Mouse (Mus musculus) MEL (cell line): ENCODE measurements around the gene Gramd4. TPM values are rescaled to one million over a fixed set of nuclear protein-coding genes. Genes with fewer than 3 reads are reported as not detected.

ENCODE experiments used
- DNase-seq: peaks from one replicate; pipeline ENCODE4 v3.0.0; 2011; ENCODE audit warnings: low read depth, low spot score
- H3K27ac ChIP-seq: 2 replicates; pipeline ENCODE4 v1.5.1; 2012; ENCODE audit warnings: low read depth, mild to moderate bottlenecking, control low read depth, low read length, moderate library complexity; ENCODE audit not compliant: control insufficient read depth
- H3K27me3 ChIP-seq, 2 experiments: fragments of 150-350 bp in 1 of 2; sonication (generic) in 1 of 2; 2 replicates each; pipeline ENCODE4 v1.6.1; 2012; ENCODE audit warnings: low read length in 2 of 2, mild to moderate bottlenecking in 2 of 2, improper control_type of control experiment in 1 of 2, moderate library complexity in 1 of 2; ENCODE audit not compliant: insufficient read depth in 2 of 2, control insufficient read depth in 1 of 2
- H3K36me3 ChIP-seq, 2 experiments: 2 replicates each; pipeline ENCODE4 v1.6.1; 2012 to 2014; ENCODE audit warnings: low read length in 2 of 2, improper control_type of control experiment in 1 of 2, inconsistent platforms in 1 of 2, mild to moderate bottlenecking in 1 of 2; ENCODE audit not compliant: insufficient read depth in 2 of 2, control insufficient read depth in 1 of 2
- H3K4me1 ChIP-seq, 2 experiments: fragments of 150-350 bp in 1 of 2; sonication (generic) in 1 of 2; 2 replicates each; pipeline ENCODE4 v1.6.1; 2012; ENCODE audit warnings: low read length in 2 of 2, improper control_type of control experiment in 1 of 2, mild to moderate bottlenecking in 1 of 2; ENCODE audit not compliant: insufficient read depth in 2 of 2, control insufficient read depth in 1 of 2
- H3K4me3 ChIP-seq, 2 experiments: fragments of 150-350 bp in 1 of 2; sonication (generic) in 1 of 2; 2 replicates each; pipeline ENCODE4 v1.5.1; 2012; ENCODE audit warnings: low read depth in 2 of 2, low read length in 2 of 2, mild to moderate bottlenecking in 2 of 2, moderate library complexity in 2 of 2, control low read depth in 1 of 2, improper control_type of control experiment in 1 of 2; ENCODE audit not compliant: control insufficient read depth in 1 of 2, insufficient read depth in 1 of 2
- H3K79me2 ChIP-seq: 2 replicates; pipeline ENCODE4 v1.6.1; 2012; ENCODE audit warnings: mild to moderate bottlenecking, low read length, moderate library complexity; ENCODE audit not compliant: control insufficient read depth, poor library complexity, insufficient read depth
- H3K9ac ChIP-seq: 2 replicates; pipeline ENCODE4 v1.6.1; 2012; ENCODE audit warnings: low read depth, mild to moderate bottlenecking, control low read depth, low read length, moderate library complexity; ENCODE audit not compliant: control insufficient read depth, poor library complexity, severe bottlenecking
- H3K9me3 ChIP-seq: fragments of 150-350 bp; sonication (generic); replicated peaks from 2 replicates; pipeline ENCODE4 v1.6.1; 2012; ENCODE audit warnings: mild to moderate bottlenecking, low read length, improper control_type of control experiment, moderate library complexity; ENCODE audit not compliant: insufficient read depth
- ELF1 ChIP-seq: IDR thresholded peaks from 2 replicates; pipeline ENCODE4 v1.6.1; 2014; ENCODE audit warnings: low read depth, mild to moderate bottlenecking, inconsistent platforms, low read length, improper control_type of control experiment, moderate library complexity
- ETS1 ChIP-seq: IDR thresholded peaks from 2 replicates; pipeline ENCODE4 v1.6.1; 2012; ENCODE audit warnings: low read depth, mild to moderate bottlenecking, inconsistent platforms, low read length, improper control_type of control experiment, moderate library complexity
- GABPA ChIP-seq: IDR thresholded peaks from 2 replicates; pipeline ENCODE4 v1.6.1; 2012; ENCODE audit warnings: low read depth, mild to moderate bottlenecking, inconsistent platforms, low read length, improper control_type of control experiment, moderate library complexity
- MAFK ChIP-seq: IDR thresholded peaks from 2 replicates; pipeline ENCODE4 v1.6.1; 2011; ENCODE audit warnings: low read depth, mild to moderate bottlenecking, low read length, improper control_type of control experiment, borderline replicate concordance
- MEF2A ChIP-seq: IDR thresholded peaks from 2 replicates; pipeline ENCODE4 v1.6.1; 2014; ENCODE audit warnings: low read depth, mild to moderate bottlenecking, inconsistent platforms, low read length, improper control_type of control experiment; ENCODE audit not compliant: poor library complexity, insufficient replicate concordance, severe bottlenecking; ENCODE audit errors: extremely low read depth
- MYB ChIP-seq: IDR thresholded peaks from 2 replicates; pipeline ENCODE4 v1.6.1; 2011; ENCODE audit warnings: mild to moderate bottlenecking, low read depth, low read length, improper control_type of control experiment
- NRF1 ChIP-seq: IDR thresholded peaks from 2 replicates; pipeline ENCODE4 v1.6.1; 2014; ENCODE audit warnings: low read depth, mild to moderate bottlenecking, inconsistent platforms, low read length, improper control_type of control experiment, moderate library complexity; ENCODE audit not compliant: poor library complexity, insufficient read depth, severe bottlenecking
- POLR2A ChIP-seq, 2 experiments: IDR thresholded peaks; 2 replicates each; pipeline ENCODE4 v1.6.1; 2011 to 2012; ENCODE audit warnings: low read length in 2 of 2, mild to moderate bottlenecking in 2 of 2, control low read depth in 1 of 2, improper control_type of control experiment in 1 of 2, low read depth in 1 of 2, moderate library complexity in 1 of 2; ENCODE audit not compliant: control insufficient read depth in 1 of 2, insufficient read depth in 1 of 2, poor library complexity in 1 of 2
- POLR2AphosphoS2 ChIP-seq: IDR thresholded peaks from 2 replicates; pipeline ENCODE4 v1.6.1; 2011; ENCODE audit warnings: low read length, improper control_type of control experiment
- RCOR1 ChIP-seq: IDR thresholded peaks from 2 replicates; pipeline ENCODE4 v1.6.1; 2012; ENCODE audit warnings: low read depth, mild to moderate bottlenecking, inconsistent platforms, low read length, improper control_type of control experiment
- SIN3A ChIP-seq: IDR thresholded peaks from 2 replicates; pipeline ENCODE4 v1.6.1; 2012; ENCODE audit warnings: low read length, improper control_type of control experiment, inconsistent platforms
- SMC3 ChIP-seq: IDR thresholded peaks from 2 replicates; pipeline ENCODE4 v1.6.1; 2011; ENCODE audit warnings: low read depth, low read length, improper control_type of control experiment
- TAL1 ChIP-seq: IDR thresholded peaks from 2 replicates; pipeline ENCODE4 v1.6.1; 2012; ENCODE audit warnings: mild to moderate bottlenecking, inconsistent platforms, low read length, moderate library complexity, mixed read lengths
- TBP ChIP-seq: IDR thresholded peaks from 2 replicates; pipeline ENCODE4 v1.8.0; 2011; ENCODE audit warnings: low read depth, low read length, improper control_type of control experiment
- UBTF ChIP-seq: IDR thresholded peaks from 2 replicates; pipeline ENCODE4 v1.6.1; 2012; ENCODE audit warnings: low read depth, mild to moderate bottlenecking, inconsistent platforms, low read length, improper control_type of control experiment, moderate library complexity, borderline replicate concordance; ENCODE audit not compliant: insufficient read depth
- USF1 ChIP-seq: IDR thresholded peaks from 2 replicates; pipeline ENCODE4 v1.6.1; 2014; ENCODE audit warnings: low read depth, mild to moderate bottlenecking, inconsistent platforms, low read length, improper control_type of control experiment, moderate library complexity
- USF2 ChIP-seq, 2 experiments: IDR thresholded peaks; 2 replicates each; pipeline ENCODE4 v1.6.1; 2011 to 2012; ENCODE audit warnings: improper control_type of control experiment in 2 of 2, low read length in 2 of 2, borderline replicate concordance in 1 of 2, inconsistent platforms in 1 of 2, low read depth in 1 of 2, mild to moderate bottlenecking in 1 of 2; ENCODE audit not compliant: insufficient read depth in 1 of 2
- ZC3H11A ChIP-seq: IDR thresholded peaks from 2 replicates; pipeline ENCODE4 v1.6.1; 2012; ENCODE audit warnings: low read depth, mild to moderate bottlenecking, inconsistent platforms, low read length, improper control_type of control experiment
- ZNF384 ChIP-seq: IDR thresholded peaks from 2 replicates; pipeline ENCODE4 v1.6.1; 2012; ENCODE audit warnings: low read depth, mild to moderate bottlenecking, inconsistent platforms, low read length, improper control_type of control experiment
- polyA plus RNA-seq, 2 experiments: library from polyadenylated mRNA; stranded (reverse) in 1 of 2; unstranded in 1 of 2; fragments of >175 nt in 1 of 2; fragments of >200 nt in 1 of 2; gene quantifications; 2 replicates each; pipeline versions ENCODE4 v1.2.1 to v1.2.4; 2012; ENCODE audit warnings: low replicate concordance in 2 of 2, low read depth in 1 of 2; ENCODE audit not compliant: insufficient read length in 2 of 2, insufficient read depth in 1 of 2, missing spikeins in 1 of 2
- total RNA-seq: library from RNA; depleted of rRNA; stranded (reverse); fragments of 300-350 nt; gene quantifications from 2 replicates; pipeline ENCODE4 v1.2.3, GENCODE M21; 2012

Gramd4 gene
- total and polyA plus RNA-seq, 3 experiments: 35.2 to 43.1 (median 38.0) TPM

DNA sequence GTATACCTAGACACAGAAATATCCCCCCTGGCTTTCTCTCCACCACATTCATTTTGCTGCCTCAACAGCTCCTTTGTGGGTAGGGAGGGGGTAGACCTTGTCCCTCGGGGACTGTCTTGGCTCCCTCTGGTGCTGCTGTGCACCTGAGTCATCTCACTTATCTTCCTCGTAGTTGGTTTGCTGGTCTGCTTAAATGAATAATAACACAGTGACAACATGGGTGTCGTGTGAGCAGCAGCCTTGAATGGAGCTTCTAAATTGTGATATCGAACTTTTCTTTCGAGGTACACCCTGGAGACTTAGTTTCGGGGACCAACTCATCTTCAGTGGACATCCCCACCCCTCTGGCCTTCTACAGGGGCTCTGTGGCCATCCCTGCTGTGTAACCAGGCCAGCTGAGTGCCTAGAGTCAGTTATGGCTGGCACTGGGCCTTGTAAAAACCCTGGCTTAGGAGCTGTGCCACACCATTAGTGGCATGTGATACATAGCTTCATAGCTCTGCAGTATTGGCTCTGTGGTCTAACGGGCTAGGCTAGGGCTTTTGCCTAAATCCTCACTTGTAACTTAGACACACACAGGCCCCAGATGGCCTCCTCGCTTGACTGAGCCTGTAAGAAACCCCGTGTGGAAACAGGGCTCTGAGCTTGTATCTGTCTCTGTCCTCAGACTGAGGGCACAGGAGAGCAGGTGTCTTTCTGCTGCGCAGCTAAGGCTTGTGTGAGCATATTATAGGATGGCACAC, 53.0 kb downstream of the Gramd4 start:
- no peak overlapping the region for H3K4me3 ChIP-seq
- TF ChIP-seq GABPA (no peak), MAFK (no peak), MYB (no peak), ELF1 (no peak), ETS1 (no peak), POLR2A (IDR thresholded peaks at IDR 0.05; ENCODE audit: control insufficient read depth in 1 of 2, insufficient read depth in 1 of 2, low read depth in 1 of 2, low read length in 2 of 2, poor library complexity in 1 of 2) (no peak), USF1 (no peak)
- peaks cover 6 to 15% of the 10 kb centered on the region in 2 experiments for H3K4me1 ChIP-seq
- no peak overlapping the region for H3K9ac ChIP-seq
- H3K27ac ChIP-seq: no peak overlapping the region
- H3K36me3 ChIP-seq: peaks cover 3 to 12% of the 10 kb centered on the region in 2 experiments
- H3K9me3 ChIP-seq: no peaks in the 10 kb centered on the region
- H3K27me3 ChIP-seq: no peaks in the 10 kb centered on the region
- H3K79me2 ChIP-seq: no peaks in the 10 kb centered on the region; the same call in 1 of the 2 replicates
- no peak for DNase-seq

DNA sequence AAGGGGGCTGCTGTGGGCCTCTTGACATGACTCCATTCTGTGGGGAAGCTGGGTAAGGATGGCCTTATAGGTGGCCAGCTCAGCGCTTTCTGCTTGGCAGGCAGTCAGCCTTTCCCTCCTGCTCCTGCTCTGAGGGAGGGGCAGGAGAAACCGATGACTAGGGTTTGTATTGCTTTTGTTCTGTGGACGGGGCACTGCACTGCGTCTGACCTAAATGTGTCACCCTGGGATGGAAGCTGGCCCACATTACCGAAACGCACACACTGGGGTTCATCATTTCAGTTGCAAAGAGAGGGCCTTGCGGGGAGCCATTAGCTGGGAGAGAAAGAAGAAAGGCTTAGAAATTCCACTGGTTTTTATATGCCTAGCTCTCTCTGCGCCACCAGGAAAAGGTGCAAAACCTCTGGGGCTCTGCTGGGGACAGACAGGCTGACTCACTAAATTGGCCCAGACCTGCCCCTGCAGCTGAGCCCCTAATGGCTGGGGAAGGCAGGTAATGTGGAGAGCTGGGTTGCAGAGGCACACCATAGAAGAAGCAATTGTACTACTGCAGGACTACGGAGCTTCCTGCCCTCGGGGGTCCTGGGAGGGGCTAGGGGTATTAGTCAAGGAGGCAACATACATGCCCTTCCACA, 55.3 kb downstream of the Gramd4 start:
- H3K4me1 ChIP-seq: peaks cover 0 to 2% of the 10 kb centered on the region in 2 experiments; a peak in 1 of 4 replicates
- H3K79me2 ChIP-seq: no peaks in the 10 kb centered on the region
- H3K9ac ChIP-seq: no peak overlapping the region

More for the DNA sequence above, 55.3 kb downstream of the Gramd4 start:
- no peak for DNase-seq
- no peak overlapping the region for H3K4me3 ChIP-seq
- no peak overlapping the region for H3K27ac ChIP-seq
- no peaks in the 10 kb centered on the region for H3K9me3 ChIP-seq
- H3K27me3 ChIP-seq: no peaks in the 10 kb centered on the region
- peaks cover 2 to 3% of the 10 kb centered on the region in 2 experiments for H3K36me3 ChIP-seq
- TF ChIP-seq POLR2A (IDR thresholded peaks at IDR 0.05; ENCODE audit: control insufficient read depth in 1 of 2, insufficient read depth in 1 of 2, low read depth in 1 of 2, low read length in 2 of 2, poor library complexity in 1 of 2) (no peak), TBP (no peak), ELF1 (no peak), TAL1 (no peak), NRF1 (no peak), ZC3H11A (no peak), SMC3 (no peak), POLR2AphosphoS2 (no peak), USF2 (IDR thresholded peaks at IDR 0.05; ENCODE audit: borderline replicate concordance in 1 of 2, insufficient read depth in 1 of 2, low read depth in 1 of 2, low read length in 2 of 2) (no peak), ZNF384 (no peak), USF1 (no peak), MEF2A (no peak), SIN3A (no peak), RCOR1 (no peak), MAFK (no peak), UBTF (no peak)
